Mouse (Mus musculus): ENCODE results near the gene Cmtm8.

GRCm38 (mm10) chr9:114824166-114824565 lies 19.8 kb downstream of the Cmtm8 start:
- TF ChIP-seq CTCF (IDR thresholded peaks at IDR 0.05; ENCODE audit: low read depth, low read length) (no peak), POLR2A (IDR thresholded peaks at IDR 0.05; ENCODE audit: insufficient read depth, low read length) (no peak), EP300 (IDR thresholded peaks at IDR 0.05; ENCODE audit: insufficient read depth, low read depth, low read length) (no peak)
